Mouse (Mus musculus) gastrocnemius, adult 18-20 months (tissue): ENCODE data around the gene Pitpnc1. TPM values are rescaled to one million over a fixed set of nuclear protein-coding genes. Genes with fewer than 3 reads are reported as not detected.
"Not testable (repeated sequence)": the region's sequence is repeated elsewhere in the genome, so short reads cannot be mapped to it uniquely, and the experiment has no call there.

Experiments used
- DNase-seq: peaks from one replicate; pipeline ENCODE4 v3.0.0; 2021; ENCODE audit warnings: low spot score
- long read RNA-seq, 2 experiments: library from polyadenylated mRNA; stranded (forward); transcript quantifications; one replicate each; pipeline ENCODE4 v2.0.0; 2021
- total RNA-seq, 2 experiments: library from RNA; stranded (reverse); gene quantifications; 2 replicates each; pipeline ENCODE4 v1.2.3; 2021

Gene Pitpnc1
- 10 to 100 TPM; 73.8 to 93.7 TPM for total RNA-seq
- long read RNA-seq, experiment 1, partial matches to known transcripts, result 1 of 40 reads
- long read RNA-seq, experiment 1, other reads (novel, unspliced or antisense), result 39 of 40 reads
- long read RNA-seq, experiment 2, partial matches to known transcripts, result 4 of 26 reads
- long read RNA-seq, experiment 2, other reads (novel, unspliced or antisense), result 22 of 26 reads

GRCm38 (mm10) chr11:107470521-107471041 lies at the start of gene Pitpnc1:
Gene Pitpnc1, minus strand, starts transcription at chr11:107470699.
- DNase-seq, result peak; percentile 69

DNA sequence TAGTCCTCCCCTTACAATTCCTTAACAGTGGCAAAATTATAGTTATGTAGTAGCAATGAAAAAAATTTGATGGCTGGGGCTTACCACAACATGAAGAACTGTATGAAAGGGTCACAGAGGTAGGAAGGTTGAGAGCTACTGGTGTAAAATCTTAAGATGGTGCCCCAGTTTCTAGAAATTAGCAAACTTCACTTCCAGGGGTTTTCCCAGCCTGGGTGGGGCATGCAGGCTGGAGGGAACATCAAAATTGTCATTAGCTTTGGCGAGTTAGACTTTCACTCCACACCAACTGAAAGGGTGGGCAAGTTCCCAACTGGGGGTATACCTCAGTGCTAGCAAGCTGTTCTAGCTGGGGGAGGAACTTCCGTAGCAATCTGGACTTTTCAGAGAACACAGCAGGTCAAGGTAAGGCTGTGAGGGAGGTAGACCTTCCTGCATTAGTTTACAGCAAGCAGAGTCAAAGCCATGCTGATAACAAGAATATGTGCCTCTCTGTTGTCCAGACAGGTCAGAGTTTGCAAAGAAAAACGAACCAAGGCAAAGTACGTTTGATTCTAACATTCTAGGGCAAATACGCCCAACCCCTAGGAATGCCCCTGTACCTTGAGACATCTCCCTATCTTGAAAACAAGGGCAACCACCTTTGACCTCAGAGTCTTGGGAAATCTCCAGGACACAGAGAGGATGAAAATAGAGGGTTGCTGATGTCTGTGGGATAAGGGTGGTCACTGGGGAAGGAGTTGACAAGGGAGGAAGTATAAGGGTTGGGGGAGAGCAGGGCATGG lies 48.3 kb upstream of the Pitpnc1 start:
- DNase-seq, result no peak

- DNase-seq, result no peak
Observed at GRCm38 (mm10) chr11:107516387-107516786, 45.9 kb upstream of the Pitpnc1 start.

- DNase-seq, result no peak
Observed at GRCm38 (mm10) chr11:107513047-107513446, 42.5 kb upstream of the Pitpnc1 start.

DNA sequence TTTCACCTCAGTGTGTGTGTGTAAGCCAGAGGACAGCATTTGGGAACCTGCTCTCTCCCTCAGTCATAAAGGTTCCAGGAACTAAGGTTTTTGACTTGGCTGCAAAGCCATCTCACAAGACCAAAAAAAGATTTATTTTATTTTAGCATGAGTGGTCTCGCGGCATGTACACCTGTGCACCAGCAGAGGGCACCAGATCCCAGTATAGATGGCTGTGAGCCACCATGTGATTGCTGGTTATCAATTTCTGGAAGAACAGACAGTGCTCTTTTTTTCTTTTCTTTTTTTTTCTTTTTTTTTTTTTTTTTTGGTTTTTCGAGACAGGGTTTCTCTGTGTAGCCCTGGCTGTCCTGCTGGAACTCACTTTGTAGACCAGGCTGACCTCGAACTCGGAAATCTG lies 41.5 kb upstream of the Pitpnc1 start:
- DNase-seq, result peak; percentile 56

DNA sequence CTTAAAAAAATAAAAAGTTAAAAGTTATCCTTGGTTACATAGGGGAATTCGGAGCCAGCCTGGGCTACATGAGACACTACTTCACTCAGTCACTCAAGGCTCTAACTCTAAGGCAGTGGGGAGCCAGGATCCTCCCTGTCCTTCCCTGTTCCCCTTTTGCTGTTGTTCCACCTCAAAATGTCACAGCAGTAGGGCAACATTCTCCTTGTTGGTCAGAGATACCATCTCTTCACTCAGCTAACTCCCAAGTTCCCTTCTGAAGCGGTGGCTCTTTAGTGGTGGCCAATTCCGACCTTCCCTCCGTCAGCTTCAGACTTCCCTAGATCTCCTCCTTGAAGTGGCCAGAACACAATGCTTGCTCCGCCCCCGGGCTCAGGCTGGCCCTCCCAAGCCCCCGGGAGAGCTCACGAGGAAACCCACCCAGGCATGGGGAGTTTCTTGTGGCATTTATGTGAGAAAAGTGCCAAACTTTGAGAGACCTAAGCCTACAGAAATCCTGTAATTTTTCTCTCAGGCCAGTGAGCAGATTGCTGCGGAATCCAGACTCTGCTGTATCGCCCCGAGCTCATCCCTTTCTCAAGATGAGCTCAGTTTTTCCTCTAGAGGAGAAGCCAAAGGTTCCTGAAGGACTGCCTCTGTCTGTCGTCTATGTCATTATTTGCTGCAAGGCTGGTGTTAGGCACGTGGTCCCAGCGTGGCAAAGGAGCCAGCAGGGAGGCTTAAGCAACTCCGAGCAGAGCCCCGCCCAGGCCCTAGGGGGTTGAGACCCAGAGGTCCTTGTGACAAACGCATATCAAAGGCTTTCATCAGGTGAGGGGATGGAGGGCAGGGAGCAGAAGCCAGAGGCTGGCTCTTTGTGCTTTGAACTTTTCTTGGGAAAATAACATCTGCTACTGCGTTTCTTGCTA lies 40.1 kb upstream of the Pitpnc1 start:
- peak; percentile 34 for DNase-seq

DNA sequence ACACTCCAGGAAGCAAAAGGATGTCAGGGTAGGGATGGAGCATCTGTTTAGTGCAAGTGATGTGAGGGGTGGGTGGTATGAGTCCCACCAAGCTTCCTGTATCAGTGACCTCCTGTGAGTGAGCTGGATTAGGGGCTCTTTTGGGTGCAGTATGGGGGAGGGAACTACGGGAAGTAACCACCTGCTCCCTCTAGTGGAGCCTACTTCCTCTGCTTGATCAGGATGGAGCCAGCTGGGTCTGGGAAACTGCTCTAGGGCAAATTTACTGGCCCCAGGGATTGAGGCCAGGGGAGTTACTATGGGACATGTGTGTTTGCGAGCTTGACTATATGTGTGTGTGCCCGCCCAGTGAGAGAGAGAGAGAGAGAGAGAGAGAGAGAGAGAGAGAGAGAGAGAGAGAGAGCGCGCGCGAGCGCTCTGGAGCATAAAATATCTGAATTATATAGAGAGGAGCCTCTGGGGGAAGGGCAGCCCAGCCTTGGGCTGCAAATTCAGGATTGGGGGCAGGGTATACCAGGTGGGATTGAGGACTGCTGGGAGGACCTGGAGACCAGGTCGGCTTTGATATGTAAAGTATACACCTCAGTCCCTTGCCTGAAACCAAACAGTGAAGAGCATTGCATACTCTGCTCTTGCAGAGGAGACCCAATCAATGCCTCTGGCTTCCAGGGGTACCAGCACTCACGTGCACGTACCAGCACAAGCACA lies 39.3 kb upstream of the Pitpnc1 start:
- no peak for DNase-seq

DNA sequence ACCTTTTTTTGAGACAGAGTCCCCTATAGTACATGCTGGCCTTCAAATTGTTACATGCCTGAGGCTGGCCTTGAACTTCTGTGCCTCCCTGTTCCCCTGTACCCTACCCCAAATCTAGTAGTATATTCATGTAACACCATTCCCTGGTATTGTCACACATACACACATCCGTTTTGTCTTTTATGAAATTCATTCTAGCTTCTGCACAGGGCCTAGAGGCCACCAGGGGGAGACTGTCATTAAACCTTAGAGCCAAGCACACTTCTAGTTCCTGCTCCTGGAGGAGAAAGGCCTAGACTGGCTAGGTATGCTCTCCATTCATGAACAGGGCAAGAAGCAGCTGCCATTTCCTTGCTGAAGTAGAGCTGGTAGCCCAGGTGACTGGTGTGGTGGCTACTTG lies 35.8 kb upstream of the Pitpnc1 start:
- no peak for DNase-seq

DNA sequence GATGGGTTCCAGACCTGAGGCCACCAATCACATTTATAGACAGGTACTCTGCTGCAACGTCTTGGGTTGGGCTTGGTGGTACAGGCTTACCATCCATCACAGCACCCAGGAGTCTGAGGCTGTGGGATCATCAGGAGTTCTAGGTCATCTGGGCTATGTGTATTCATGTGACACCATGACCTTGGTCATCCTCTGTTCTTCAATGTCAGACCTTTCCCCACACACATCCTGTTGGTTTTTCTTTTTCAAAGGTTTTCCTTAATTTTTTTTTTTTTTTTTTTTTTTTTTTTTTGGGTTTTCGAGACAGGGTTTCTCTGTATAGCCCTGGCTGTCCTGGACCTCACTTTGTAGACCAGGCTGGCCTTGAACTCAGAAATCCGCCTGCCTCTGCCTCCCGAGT lies 33.9 kb upstream of the Pitpnc1 start:
- not testable (repeated sequence) for DNase-seq

GRCm38 (mm10) chr11:107502801-107503200 lies 32.3 kb upstream of the Pitpnc1 start:
- DNase-seq, result no peak

DNA sequence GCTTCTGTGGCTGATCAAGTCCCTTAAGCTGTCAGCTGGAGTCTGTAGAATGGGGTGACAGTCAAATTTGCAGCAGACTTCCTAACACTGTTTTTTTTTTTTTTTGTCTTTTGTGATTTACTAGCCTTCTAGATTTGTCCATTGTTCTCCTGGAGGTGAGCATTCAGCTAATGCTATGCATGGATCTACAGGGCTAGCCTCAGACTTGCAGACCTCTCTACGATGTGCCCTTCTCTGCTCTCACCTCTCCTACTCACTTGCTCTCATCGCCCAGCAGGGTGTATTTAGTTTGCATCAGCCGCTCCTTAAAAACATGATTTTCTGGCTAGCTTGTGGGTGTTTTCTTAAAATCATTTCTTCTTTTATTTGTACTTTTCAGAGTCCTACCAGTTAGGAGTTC lies 13.8 kb upstream of the Pitpnc1 start:
- no peak for DNase-seq

DNA sequence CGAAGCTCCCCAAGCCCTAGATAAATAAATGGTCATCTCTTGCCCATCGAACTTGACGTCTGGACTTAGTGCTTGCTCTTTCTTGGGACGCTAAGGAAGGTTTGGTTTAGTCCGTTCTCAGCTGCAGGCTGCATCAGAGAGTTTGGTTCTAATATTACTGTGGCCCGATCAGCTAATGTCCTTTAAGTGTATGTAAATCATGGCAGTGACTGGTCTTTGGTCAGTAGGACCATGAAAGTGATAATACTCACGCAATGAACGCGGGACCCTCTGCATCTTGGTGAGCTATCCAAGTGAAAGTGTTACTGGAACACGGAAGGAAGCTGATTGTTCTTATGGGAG lies 9.3 kb upstream of the Pitpnc1 start:
- no peak for DNase-seq

DNA sequence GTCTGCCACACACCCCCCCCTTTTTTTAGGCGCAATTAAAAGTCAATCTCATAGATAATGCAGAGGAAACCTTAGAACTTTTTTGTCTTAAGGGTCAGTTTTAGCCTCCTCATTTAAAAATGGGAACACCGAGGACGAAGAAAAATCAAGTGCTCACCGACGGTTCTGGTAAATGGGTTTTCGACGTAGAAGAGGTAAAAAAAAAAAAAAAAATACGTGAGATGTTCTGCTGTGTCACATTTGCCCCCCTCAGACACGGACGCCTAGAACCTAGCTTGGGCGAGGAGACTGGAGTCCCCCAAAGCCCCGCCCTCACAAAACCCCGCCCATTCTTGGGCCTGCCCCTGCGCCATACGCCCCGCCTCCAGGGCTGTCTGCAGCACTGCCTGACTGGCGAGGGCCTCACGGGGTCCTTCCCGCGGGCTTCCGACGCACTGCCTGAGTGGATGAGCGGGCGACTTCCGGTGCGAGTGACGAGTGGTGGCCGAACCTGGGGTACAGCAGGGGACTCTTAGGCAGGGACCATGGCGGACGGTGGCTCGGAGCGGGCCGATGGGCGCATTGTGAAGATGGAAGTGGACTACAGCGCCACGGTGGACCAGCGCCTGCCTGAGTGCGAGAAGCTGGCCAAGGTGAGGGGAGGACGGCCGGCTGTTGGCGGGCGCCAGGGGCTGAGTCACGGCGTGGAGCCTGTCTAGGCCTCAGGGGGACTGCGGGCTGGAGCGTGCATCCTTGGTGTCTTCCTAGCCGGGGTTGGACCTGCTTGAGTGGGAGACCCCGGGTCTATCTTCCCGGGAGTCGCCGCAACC lies 8.8 kb upstream of the Pitpnc1 start, which contains the start of gene Psmd12:
Gene Psmd12, plus strand, starts transcription at position 432 of the 809 bp plus-strand sequence.
- DNase-seq, result peak; percentile 96

- peak; percentile 71 for DNase-seq
Observed at GRCm38 (mm10) chr11:107473137-107473820, 2.8 kb upstream of the Pitpnc1 start.

GRCm38 (mm10) chr11:107472304-107472703 lies 1.8 kb upstream of the Pitpnc1 start:
- no peak for DNase-seq

GRCm38 (mm10) chr11:107471071-107471720 lies 697 bp upstream of the Pitpnc1 start:
- DNase-seq, result no peak

DNA sequence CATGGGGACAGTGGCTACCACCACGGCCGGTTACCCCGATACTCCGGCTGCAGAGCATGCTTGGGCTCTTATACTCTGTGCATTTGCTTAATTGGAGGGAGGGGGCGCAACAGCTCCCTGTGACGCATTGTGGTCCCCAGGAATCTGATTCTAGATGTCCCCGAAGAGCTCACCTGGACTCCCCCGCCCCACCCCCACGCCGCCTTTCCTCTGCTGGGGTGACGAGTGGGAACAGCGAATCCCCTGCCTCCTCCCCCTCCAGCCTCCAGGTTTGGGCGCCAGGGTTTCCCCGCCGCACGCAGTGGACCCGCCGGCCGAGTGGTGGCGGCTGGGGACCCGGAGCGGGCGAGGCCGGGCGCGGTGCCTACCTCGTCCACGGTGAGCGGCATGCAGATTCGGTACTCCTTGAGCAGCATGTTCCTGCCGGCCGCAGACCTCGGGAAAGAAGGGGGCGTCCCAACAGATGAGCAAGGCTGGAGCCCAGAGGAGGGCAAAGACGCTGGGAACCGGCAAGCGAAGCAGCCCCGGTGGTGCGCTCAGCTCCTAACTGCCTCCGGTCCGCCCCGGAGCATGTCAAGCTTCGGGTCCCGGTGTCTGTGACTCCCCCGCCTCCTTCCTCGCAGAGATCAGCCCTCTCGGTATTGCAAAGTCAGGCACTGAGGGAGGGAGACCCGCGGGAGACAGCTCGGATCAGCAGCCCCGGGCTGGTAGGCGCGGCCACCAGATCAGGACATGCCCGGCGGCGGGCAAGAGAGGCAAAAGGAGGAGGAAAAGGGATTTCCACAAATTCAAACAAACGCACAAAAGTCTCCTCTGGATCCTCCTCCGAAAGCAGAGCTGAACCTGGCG lies 752 bp downstream of the Pitpnc1 start:
- peak; percentile 55 for DNase-seq

DNA sequence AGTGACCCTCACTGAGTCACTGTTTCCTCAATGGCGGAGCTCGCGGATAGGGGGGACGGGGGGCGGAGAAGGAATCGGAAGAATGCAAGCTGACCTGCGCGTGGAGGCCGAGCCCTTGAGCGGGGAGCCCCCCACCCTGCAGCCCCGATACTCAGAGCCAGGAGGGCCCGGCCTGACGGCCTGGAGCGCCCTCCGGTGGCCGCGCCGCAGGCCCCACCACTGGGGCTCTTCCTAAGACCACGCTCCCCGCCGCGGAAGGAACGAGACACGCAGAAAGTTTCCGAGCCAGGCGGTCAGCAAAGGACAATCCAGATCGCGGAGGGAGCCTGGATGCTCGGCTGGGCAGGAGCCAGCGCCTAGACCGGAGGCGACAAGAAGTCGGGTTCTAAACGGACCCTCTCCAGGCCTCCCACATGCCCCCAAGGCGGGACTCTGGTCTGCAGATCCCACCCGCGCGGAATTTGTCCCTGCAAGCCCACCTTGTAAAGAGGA lies 1.4 kb downstream of the Pitpnc1 start:
- DNase-seq, result peak; percentile 67
